Mouse (Mus musculus) Muller cell, postnatal 12 days (primary cell): ENCODE results near the gene Camk2g.
A peak's percentile ranks its signal among the peaks of the same experiment; 100 is the strongest.

ENCODE experiments used
- DNase-seq: peaks from one replicate; pipeline ENCODE4 v3.0.0-alpha.2; 2015; ENCODE audit errors: inconsistent ontology term

The Camk2g gene

DNA sequence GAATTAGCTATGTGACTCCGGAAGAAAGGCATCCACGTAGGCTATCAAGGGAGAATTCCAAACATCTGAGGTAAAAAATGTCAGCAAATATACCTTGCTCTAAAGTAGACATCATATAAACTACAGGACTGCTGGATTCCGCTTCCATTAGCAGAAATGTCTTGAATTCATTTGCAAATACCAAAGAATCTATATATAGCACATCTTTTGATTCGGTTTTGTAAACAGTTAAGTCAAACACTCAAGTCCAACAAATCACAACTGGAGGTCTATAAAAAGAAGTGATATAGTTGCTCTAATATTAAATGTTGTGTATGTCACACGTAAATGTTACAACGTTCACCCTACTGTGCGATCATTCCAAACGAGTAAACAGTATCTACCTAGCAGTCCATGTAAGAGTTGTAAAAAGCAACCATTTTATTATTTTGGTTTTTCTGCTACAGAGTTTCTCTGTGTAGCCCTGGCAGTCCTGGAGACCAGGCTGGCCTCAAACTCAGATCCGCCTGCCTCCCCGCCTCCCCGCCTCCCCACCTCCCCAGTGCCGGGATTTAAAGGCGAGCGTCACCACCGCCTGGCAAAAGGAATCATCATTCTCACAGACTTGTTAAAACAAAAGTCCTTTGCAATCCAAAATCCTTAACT, 91.7 kb downstream of the Camk2g start:
- DNase-seq = peak; percentile 29

DNA sequence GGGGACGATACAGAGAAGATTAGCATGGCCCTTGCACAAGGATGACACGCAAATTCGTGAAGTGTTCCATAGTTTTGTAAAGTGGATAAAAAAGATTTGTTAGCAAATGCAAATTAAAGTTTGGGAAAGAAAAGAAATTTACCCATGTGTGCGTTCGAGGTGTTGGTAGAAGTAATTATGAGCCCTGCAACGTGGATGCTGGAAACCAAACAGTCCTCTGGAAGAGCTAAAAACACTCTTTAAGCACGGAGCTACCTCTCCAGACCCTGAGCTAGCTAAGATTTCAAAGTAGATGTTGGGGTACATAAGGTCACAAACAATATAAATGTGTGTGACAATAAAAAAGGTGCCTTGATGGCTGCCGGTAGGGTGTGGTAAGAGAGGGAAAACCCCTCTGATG, 92.3 kb downstream of the Camk2g start:
- DNase-seq = no peak

GRCm38 (mm10) chr14:20700362-20700761, 93.5 kb downstream of the Camk2g start:
- no peak for DNase-seq

- DNase-seq = no peak
Measured at GRCm38 (mm10) chr14:20698515-20698914, 95.4 kb downstream of the Camk2g start.

GRCm38 (mm10) chr14:20696986-20697385, 96.9 kb downstream of the Camk2g start:
- peak; percentile 56 for DNase-seq

DNA sequence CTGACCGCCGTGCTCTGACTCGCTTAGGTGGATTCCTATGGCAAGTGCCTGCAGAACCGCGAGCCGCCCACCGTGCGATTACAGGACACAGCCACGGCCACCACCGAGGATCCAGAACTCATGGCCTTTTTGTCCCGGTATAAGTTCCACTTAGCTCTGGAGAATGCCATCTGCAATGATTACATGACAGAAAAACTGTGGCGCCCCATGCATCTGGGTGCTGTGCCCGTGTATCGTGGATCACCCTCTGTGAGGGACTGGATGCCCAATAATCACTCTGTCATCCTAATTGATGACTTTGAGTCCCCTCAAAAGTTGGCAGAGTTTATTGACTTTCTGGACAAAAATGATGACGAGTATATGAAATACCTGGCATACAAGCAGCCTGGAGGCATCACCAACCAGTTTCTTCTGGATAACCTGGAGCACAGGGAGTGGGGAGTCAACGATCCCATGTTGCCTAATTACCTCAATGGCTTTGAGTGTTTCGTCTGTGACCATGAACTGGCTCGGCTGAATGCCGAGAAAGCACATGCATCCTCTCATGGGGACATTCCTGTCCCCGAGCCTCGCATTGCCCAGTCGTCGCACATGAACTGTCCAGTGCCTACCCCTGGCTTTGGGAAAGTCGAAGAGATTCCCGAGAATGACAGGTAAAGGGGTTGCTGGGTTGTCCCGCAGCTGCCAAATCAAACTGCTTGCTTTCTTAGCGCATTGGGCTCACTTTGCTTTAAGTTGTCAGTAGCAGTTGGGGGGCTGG, 97.9 kb downstream of the Camk2g start:
- peak; percentile 14 for DNase-seq

GRCm38 (mm10) chr14:20694884-20695760, 98.8 kb downstream of the Camk2g start, which contains the start of gene Fut11:
TSS of gene Fut11 (plus strand) at chr14:20694968.
- DNase-seq = peak; percentile 90

DNA sequence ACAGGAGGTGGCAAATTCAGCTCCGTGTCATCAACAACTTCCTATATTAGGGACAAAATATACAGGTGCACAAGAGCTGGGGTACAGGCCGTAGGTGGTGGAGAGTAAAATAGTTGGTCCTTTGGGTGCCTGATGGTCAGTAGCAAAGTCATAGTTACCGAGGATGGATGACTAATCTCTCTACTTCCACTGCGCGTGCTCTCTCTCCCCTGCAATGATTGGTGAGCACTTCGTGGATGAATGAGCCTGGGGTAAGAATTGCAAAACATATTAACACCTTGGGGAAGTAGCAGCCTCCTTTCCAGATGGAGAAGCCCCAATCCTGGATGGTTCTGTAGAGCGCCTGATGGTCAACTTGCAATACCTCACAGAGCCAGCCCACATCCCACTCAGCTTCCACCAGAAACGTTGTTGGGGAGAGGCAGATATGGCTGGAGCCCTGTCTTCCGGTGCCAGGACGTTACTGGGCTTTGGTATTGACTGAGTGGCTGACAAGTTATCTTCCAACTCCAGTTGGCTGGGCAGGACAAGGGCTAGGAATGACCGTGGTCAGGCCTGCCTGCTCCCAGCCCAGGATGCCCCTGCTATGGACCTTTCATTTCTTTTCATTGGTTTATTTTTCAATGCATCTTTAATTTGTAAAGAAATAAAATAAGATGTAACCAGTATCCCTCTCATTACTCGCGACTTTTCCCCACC, 99.6 kb downstream of the Camk2g start:
- DNase-seq = peak; percentile 32

DNA sequence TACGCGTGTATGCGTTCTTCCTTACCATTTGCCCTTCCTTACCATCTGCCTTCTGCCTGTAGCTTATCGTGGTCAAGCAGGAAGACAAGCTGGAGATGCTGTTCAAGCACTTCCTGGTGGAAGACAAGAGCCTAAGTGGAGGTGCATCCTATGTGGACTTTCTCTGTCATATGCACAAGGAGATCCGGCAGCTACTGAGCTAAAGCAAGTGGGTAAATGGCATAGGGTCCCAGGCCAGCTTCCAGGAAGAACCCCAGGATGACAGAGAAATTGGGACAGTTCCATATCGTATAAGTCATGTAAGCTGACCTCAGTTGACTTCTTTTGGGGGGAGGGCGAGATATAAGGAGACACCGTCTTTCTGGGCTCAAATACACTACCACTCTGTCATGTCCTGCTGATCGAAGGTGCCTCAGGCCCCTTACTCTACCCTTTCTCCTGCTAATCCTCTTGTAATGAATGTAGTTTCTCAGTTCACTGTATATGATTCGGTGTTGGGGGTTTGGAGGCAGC, 100.2 kb downstream of the Camk2g start:
- no peak for DNase-seq

GRCm38 (mm10) chr14:20691772-20692171, 102.1 kb downstream of the Camk2g start:
- no peak for DNase-seq

GRCm38 (mm10) chr14:20689009-20689408, 104.9 kb downstream of the Camk2g start:
- DNase-seq = no peak

- DNase-seq = no peak
Measured at GRCm38 (mm10) chr14:20686576-20686975, 107.3 kb downstream of the Camk2g start.
